Mouse (Mus musculus): ENCODE data around the gene Gjb5.

Gene Gjb5

GRCm38 (mm10) chr4:127358018-127358417, at the start of gene Gjb5:
Gjb5 (minus strand) TSS chr4:127358181.
- DNase-seq, result no peak

GRCm38 (mm10) chr4:127402614-127403013, 44.6 kb upstream of the Gjb5 start:
- no peak for DNase-seq

- no peak for DNase-seq
Observed at GRCm38 (mm10) chr4:127402166-127402565, 44.2 kb upstream of the Gjb5 start.

- DNase-seq, result no peak
Observed at GRCm38 (mm10) chr4:127400165-127401145, 42.5 kb upstream of the Gjb5 start.

- no peak for DNase-seq
Observed at GRCm38 (mm10) chr4:127395591-127395990, 37.6 kb upstream of the Gjb5 start.

- DNase-seq, result no peak
Observed at GRCm38 (mm10) chr4:127389645-127390044, 31.7 kb upstream of the Gjb5 start.

GRCm38 (mm10) chr4:127377344-127377743, 19.4 kb upstream of the Gjb5 start:
- DNase-seq, result peak in 1 of 2 experiments; percentile 21

- DNase-seq, result no peak
Observed at GRCm38 (mm10) chr4:127375541-127376177, 17.7 kb upstream of the Gjb5 start.

- no peak for DNase-seq
Observed at GRCm38 (mm10) chr4:127374645-127375044, 16.7 kb upstream of the Gjb5 start.

GRCm38 (mm10) chr4:127373491-127373890, 15.5 kb upstream of the Gjb5 start:
- DNase-seq, result no peak

- DNase-seq, result no peak
Observed at GRCm38 (mm10) chr4:127371546-127371945, 13.6 kb upstream of the Gjb5 start.

- no peak for DNase-seq
Observed at GRCm38 (mm10) chr4:127370447-127370846, 12.5 kb upstream of the Gjb5 start.

GRCm38 (mm10) chr4:127368379-127368973, 10.5 kb upstream of the Gjb5 start:
- peak in 1 of 2 experiments; percentile 50 for DNase-seq

- DNase-seq, result no peak
Observed at GRCm38 (mm10) chr4:127365834-127366233, 7.9 kb upstream of the Gjb5 start.

GRCm38 (mm10) chr4:127365433-127365832, 7.5 kb upstream of the Gjb5 start:
- DNase-seq, result no peak

GRCm38 (mm10) chr4:127364431-127364830, 6.5 kb upstream of the Gjb5 start:
- DNase-seq, result no peak

- DNase-seq, result no peak
Observed at GRCm38 (mm10) chr4:127363331-127363730, 5.3 kb upstream of the Gjb5 start.

GRCm38 (mm10) chr4:127362520-127362919, 4.5 kb upstream of the Gjb5 start:
- no peak for DNase-seq

GRCm38 (mm10) chr4:127354506-127355485, 3.2 kb downstream of the Gjb5 start:
- no peak for DNase-seq

- no peak for DNase-seq
Observed at GRCm38 (mm10) chr4:127353951-127354438, 4.0 kb downstream of the Gjb5 start, which contains the start of gene Gjb4. Gjb4 (minus strand) TSS chr4:127354081.

- no peak for DNase-seq
Observed at GRCm38 (mm10) chr4:127352594-127352993, 5.4 kb downstream of the Gjb5 start.
